Mouse (Mus musculus) liver, embryonic 15.5 days (tissue): ENCODE measurements around the gene Heatr9. TPM values are rescaled to one million over a fixed set of nuclear protein-coding genes. Genes with fewer than 3 reads are reported as not detected.
"Not testable (repeated sequence)": the region's sequence is repeated elsewhere in the genome, so short reads cannot be mapped to it uniquely, and the experiment has no call there.

ENCODE experiments used
- ATAC-seq: fragments of 200-750 bp; cut with Nextera tagmentation; 2 replicates; pipeline ENCODE4 v1.8.0; 2017; ENCODE audit warnings: moderate number of reproducible peaks, mild to moderate bottlenecking, moderate library complexity; ENCODE audit not compliant: insufficient read depth
- H3K27ac ChIP-seq: fragments of 300-500 bp; sonication (generic); replicated peaks from 2 replicates; pipeline ENCODE4 v1.5.1; 2015; ENCODE audit warnings: mild to moderate bottlenecking, inconsistent platforms
- H3K27me3 ChIP-seq: fragments of 300-500 bp; sonication (generic); 2 replicates; pipeline ENCODE4 v1.6.1; 2015; ENCODE audit warnings: mild to moderate bottlenecking, inconsistent platforms
- H3K36me3 ChIP-seq: fragments of 300-500 bp; sonication (generic); replicated peaks from 2 replicates; pipeline ENCODE4 v1.6.1; 2015; ENCODE audit warnings: moderate library complexity, mild to moderate bottlenecking, inconsistent platforms
- H3K4me1 ChIP-seq: fragments of 300-500 bp; sonication (generic); replicated peaks from 2 replicates; pipeline ENCODE4 v1.6.1; 2015; ENCODE audit warnings: inconsistent platforms
- H3K4me2 ChIP-seq: fragments of 300-500 bp; sonication (generic); 2 replicates; pipeline ENCODE4 v1.6.1; 2015; ENCODE audit warnings: moderate library complexity, mild to moderate bottlenecking, inconsistent platforms
- H3K4me3 ChIP-seq: fragments of 300-500 bp; sonication (generic); replicated peaks from 2 replicates; pipeline ENCODE4 v1.5.1; 2015; ENCODE audit warnings: mild to moderate bottlenecking, inconsistent platforms
- H3K9ac ChIP-seq: fragments of 300-500 bp; sonication (generic); 2 replicates; pipeline ENCODE4 v1.6.1; 2015; ENCODE audit warnings: moderate library complexity, mild to moderate bottlenecking, inconsistent platforms
- H3K9me3 ChIP-seq: fragments of 300-500 bp; sonication (generic); replicated peaks from 2 replicates; pipeline ENCODE4 v1.6.1; 2016; ENCODE audit warnings: inconsistent platforms
- WGBS: fragments of 180-500 bp; shearing (Covaris S2); methylation state at CpG from one replicate; pipeline ENCODE4 v1.1.7; 2015; ENCODE audit warnings: mixed read lengths; ENCODE audit not compliant: insufficient replicate concordance; 5-methylcytosine and 5-hydroxymethylcytosine counted together
- polyA plus RNA-seq: library from polyadenylated mRNA; unstranded; fragments of >200 nt; fragmentation: Nextera tagmentation; extraction: Ambion mirVana; gene quantifications from 2 replicates; pipeline ENCODE4 v1.2.1, GENCODE M21; 2015

Gene Heatr9
- polyA plus RNA-seq, 1 experiment from 2014 or later: not detected

GRCm38 (mm10) chr11:83556085-83556781 lies 34.3 kb upstream of the Heatr9 start:
- Histone ChIP-seq H3K36me3 (no peaks in the 10 kb centered on the region), H3K9ac (no peak overlapping the region), H3K9me3 (no peaks in the 10 kb centered on the region), H3K27me3 (no peaks in the 10 kb centered on the region), H3K4me3 (no peak overlapping the region), H3K4me2 (no peak overlapping the region), H3K27ac (no peak overlapping the region), H3K4me1 (no peaks in the 10 kb centered on the region)
- WGBS: 26% methylated on average over 8 of the region's 8 CpGs
- ATAC-seq: no peak

GRCm38 (mm10) chr11:83551668-83552067 lies 29.7 kb upstream of the Heatr9 start:
- Histone ChIP-seq H3K27me3 (no peaks in the 10 kb centered on the region), H3K36me3 (no peaks in the 10 kb centered on the region), H3K4me1 (no peaks in the 10 kb centered on the region), H3K9ac (no peak overlapping the region), H3K27ac (no peak overlapping the region), H3K4me3 (no peak overlapping the region), H3K4me2 (no peak overlapping the region), H3K9me3 (no peaks in the 10 kb centered on the region)
- ATAC-seq: no peak
- 76% methylated on average over 5 of the region's 5 CpGs for WGBS

GRCm38 (mm10) chr11:83551037-83551436 lies 29.1 kb upstream of the Heatr9 start:
- not testable (repeated sequence) for H3K9ac ChIP-seq, H3K4me3 ChIP-seq
- 58% methylated on average over 7 of the region's 7 CpGs for WGBS

GRCm38 (mm10) chr11:83550186-83550632 lies 28.2 kb upstream of the Heatr9 start:
- no peak for ATAC-seq
- Histone ChIP-seq H3K4me3 (no peak overlapping the region), H3K9me3 (no peaks in the 10 kb centered on the region), H3K27me3 (no peaks in the 10 kb centered on the region), H3K9ac (no peak overlapping the region), H3K4me1 (no peaks in the 10 kb centered on the region), H3K4me2 (no peak overlapping the region), H3K36me3 (no peaks in the 10 kb centered on the region), H3K27ac (no peak overlapping the region)
- 14% methylated on average over 5 of the region's 5 CpGs for whole genome bisulfite sequencing

More at GRCm38 (mm10) chr11:83551037-83551436, 29.1 kb upstream of the Heatr9 start:
- not testable (repeated sequence) for H3K36me3 ChIP-seq, H3K9me3 ChIP-seq, H3K27me3 ChIP-seq, H3K27ac ChIP-seq, H3K4me2 ChIP-seq, H3K4me1 ChIP-seq, ATAC-seq

GRCm38 (mm10) chr11:83544214-83544613 lies 22.2 kb upstream of the Heatr9 start:
- no peaks in the 10 kb centered on the region for H3K27me3 ChIP-seq
- WGBS: 34% methylated on average over 3 of the region's 3 CpGs
- H3K9ac ChIP-seq: no peak overlapping the region
- no peaks in the 10 kb centered on the region for H3K4me1 ChIP-seq
- H3K4me3 ChIP-seq: no peak overlapping the region
- H3K9me3 ChIP-seq: no peaks in the 10 kb centered on the region
- ATAC-seq: no peak
- no peaks in the 10 kb centered on the region for H3K36me3 ChIP-seq
- no peak overlapping the region for H3K4me2 ChIP-seq
- no peak overlapping the region for H3K27ac ChIP-seq

GRCm38 (mm10) chr11:83541415-83541814 lies 19.4 kb upstream of the Heatr9 start:
- Histone ChIP-seq H3K27me3 (no peaks in the 10 kb centered on the region), H3K9me3 (no peaks in the 10 kb centered on the region), H3K4me3 (no peak overlapping the region), H3K9ac (no peak overlapping the region), H3K4me2 (no peak overlapping the region), H3K4me1 (0 out of 2 replicates have a peak, but pooled peaks cover 2% of the 10 kb centered on the region), H3K36me3 (no peaks in the 10 kb centered on the region), H3K27ac (no peak overlapping the region)
- WGBS: 72% methylated on average over 3 of the region's 3 CpGs
- ATAC-seq: no peak

- Histone ChIP-seq H3K36me3 (no peaks in the 10 kb centered on the region), H3K9ac (no peak overlapping the region), H3K4me3 (no peak overlapping the region), H3K4me1 (0 out of 2 replicates have a peak, but pooled peaks cover 4% of the 10 kb centered on the region), H3K9me3 (no peaks in the 10 kb centered on the region), H3K4me2 (no peak overlapping the region), H3K27ac (no peak overlapping the region), H3K27me3 (no peaks in the 10 kb centered on the region)
- no peak for ATAC-seq
- 70% methylated on average over 2 of the region's 2 CpGs for WGBS
These were observed 19.0 kb upstream of the Heatr9 start for GRCm38 (mm10) chr11:83540931-83541330.

GRCm38 (mm10) chr11:83538705-83539314 lies 16.8 kb upstream of the Heatr9 start:
- 41% methylated on average over 3 of the region's 3 CpGs for WGBS
- Histone ChIP-seq H3K9me3 (no peaks in the 10 kb centered on the region), H3K27me3 (no peaks in the 10 kb centered on the region), H3K9ac (no peak overlapping the region), H3K4me1 (peaks cover 7% of the 10 kb centered on the region; the same call in 1 of the 2 replicates), H3K4me2 (no peak overlapping the region), H3K36me3 (no peaks in the 10 kb centered on the region), H3K27ac (no peak overlapping the region), H3K4me3 (no peak overlapping the region)
- ATAC-seq: no peak

- WGBS: 46% methylated on average over 3 of the region's 3 CpGs
- ATAC-seq: no peak
- Histone ChIP-seq H3K9me3 (no peaks in the 10 kb centered on the region), H3K27ac (no peak overlapping the region), H3K4me3 (no peak overlapping the region), H3K27me3 (no peaks in the 10 kb centered on the region), H3K4me1 (peaks cover 7% of the 10 kb centered on the region; the same call in 1 of the 2 replicates), H3K9ac (no peak overlapping the region), H3K4me2 (no peak overlapping the region), H3K36me3 (no peaks in the 10 kb centered on the region)
These were observed 14.9 kb upstream of the Heatr9 start for GRCm38 (mm10) chr11:83536831-83537230.

GRCm38 (mm10) chr11:83534609-83535423 lies 12.8 kb upstream of the Heatr9 start:
- Histone ChIP-seq H3K9ac (no peak overlapping the region), H3K36me3 (no peaks in the 10 kb centered on the region), H3K27me3 (no peaks in the 10 kb centered on the region), H3K27ac (no peak overlapping the region), H3K4me2 (no peak overlapping the region; the same call in 1 of the 2 replicates), H3K9me3 (no peaks in the 10 kb centered on the region), H3K4me3 (no peak overlapping the region), H3K4me1 (peaks cover 7% of the 10 kb centered on the region; the same call in 1 of the 2 replicates)
- WGBS: 49% methylated on average over 13 of the region's 13 CpGs
- no peak for ATAC-seq

- 55% methylated on average over 8 of the region's 8 CpGs for WGBS
- Histone ChIP-seq H3K9me3 (no peaks in the 10 kb centered on the region), H3K4me1 (peaks cover 7% of the 10 kb centered on the region; the same call in 1 of the 2 replicates), H3K9ac (no peak overlapping the region), H3K27me3 (no peaks in the 10 kb centered on the region), H3K4me2 (no peak overlapping the region), H3K4me3 (no peak overlapping the region), H3K36me3 (no peaks in the 10 kb centered on the region), H3K27ac (no peak overlapping the region)
- ATAC-seq: no peak
These were observed 12.2 kb upstream of the Heatr9 start for GRCm38 (mm10) chr11:83534143-83534542.
